Mouse (Mus musculus) adrenal gland, adult 18-20 months (tissue): ENCODE measurements at regions not wholly inside any gene's neighbourhood (a gene's known extent, or its start where the extent isn't known, plus 50 kb on each side); places are given as distances from the start of the nearest gene placed in this dataset.

Source experiments
- DNase-seq, 2 experiments: peaks; one replicate each; pipeline ENCODE4 v3.0.0; 2021 to 2022; ENCODE audit warnings: low spot score in 2 of 2

GRCm38 (mm10) chr5:111891261-111891693 lies 157.6 kb downstream of the Gm26897 start:
- no peak for DNase-seq

DNA sequence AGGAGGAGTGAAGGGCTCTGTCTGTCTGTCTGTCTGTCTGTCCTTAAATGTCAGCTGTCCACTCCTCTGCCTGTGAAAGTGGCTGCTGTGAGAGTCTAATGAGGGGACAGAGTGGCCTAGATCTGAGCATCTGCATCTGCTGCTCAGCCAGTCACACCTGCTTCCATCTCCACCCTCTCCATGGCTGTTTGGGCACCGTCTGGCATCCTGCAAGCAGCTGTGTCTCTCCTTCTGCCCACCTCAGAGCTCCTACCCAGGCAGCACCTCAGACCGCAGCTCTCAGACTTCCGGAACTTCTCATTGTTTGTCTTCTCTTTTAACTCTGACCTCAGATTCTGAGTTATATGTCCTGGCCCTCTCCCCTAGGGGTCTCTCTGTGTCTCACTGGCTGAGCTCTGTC lies 159.2 kb downstream of the Gm26897 start:
- DNase-seq, result no peak

- peak in 1 of 2 experiments; percentile 25 for DNase-seq
Observed at GRCm38 (mm10) chr5:111893905-111894311, 160.2 kb downstream of the Gm26897 start.

GRCm38 (mm10) chr5:111897568-111897967 lies 163.8 kb downstream of the Gm26897 start:
- DNase-seq, result no peak

DNA sequence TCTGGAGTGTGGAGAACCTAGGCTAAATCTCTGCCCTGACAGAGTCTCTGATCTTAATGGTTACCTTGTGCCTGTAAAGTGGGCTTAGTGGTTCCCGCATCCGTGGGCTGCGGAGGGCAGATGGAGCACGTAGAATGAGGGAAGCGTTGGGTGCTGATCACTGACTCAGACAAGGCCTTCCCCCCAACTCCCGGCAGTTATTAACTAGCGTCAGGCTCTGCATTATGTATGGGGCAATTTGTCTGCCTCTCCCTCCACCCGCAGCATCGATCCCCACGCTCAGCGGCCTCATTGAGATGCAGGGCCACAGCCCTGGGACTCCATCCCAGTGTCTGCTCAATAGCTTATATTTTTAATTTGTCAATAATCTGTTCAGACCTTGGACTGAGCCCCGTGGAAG lies 164.8 kb downstream of the Gm26897 start:
- no peak for DNase-seq

- no peak for DNase-seq
Observed at GRCm38 (mm10) chr5:111901197-111901596, 167.5 kb downstream of the Gm26897 start.

DNA sequence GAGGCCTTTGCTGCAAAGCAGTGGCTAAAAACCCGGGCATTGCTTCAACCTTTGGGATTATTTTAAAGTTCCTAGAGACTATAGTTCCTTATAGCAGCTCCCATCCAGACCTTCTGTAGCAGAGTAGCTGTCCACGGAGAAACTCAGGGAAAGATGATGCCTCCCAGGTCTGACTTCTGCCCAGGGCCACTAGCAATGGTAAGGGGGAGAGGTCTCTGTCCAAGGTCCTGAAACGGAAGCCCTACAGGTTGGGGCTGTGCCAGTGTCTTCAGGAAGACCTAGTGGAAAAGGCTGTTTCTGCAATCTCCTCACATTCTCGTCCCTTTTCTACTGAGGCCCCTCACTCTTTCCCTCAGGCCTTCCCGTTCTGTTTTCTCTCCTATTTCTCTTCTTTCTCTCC lies 168.0 kb downstream of the Gm26897 start:
- peak in 1 of 2 experiments; percentile 2 for DNase-seq

- no peak for DNase-seq
Observed at GRCm38 (mm10) chr5:111908085-111908484, 174.4 kb downstream of the Gm26897 start.

DNA sequence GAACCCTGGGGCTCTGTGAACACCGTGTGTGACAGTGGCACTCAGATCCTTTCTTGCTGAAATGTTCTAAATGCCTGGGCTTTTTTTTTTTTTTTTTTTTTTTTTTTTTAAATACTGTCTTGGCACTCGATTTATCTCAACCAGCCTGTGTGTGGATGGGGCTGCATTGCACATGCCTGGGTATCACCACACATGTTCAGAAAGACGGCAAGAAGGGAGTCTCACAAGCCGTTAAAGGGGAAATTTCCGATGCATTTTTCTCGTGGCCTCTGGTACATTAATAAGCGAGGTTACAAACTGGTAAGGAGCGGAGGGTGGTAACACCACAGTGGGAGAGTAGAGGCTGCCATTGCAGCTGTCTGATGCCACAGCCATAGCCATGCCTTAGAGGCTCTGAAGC lies 176.8 kb downstream of the Gm26897 start:
- DNase-seq, result no peak

DNA sequence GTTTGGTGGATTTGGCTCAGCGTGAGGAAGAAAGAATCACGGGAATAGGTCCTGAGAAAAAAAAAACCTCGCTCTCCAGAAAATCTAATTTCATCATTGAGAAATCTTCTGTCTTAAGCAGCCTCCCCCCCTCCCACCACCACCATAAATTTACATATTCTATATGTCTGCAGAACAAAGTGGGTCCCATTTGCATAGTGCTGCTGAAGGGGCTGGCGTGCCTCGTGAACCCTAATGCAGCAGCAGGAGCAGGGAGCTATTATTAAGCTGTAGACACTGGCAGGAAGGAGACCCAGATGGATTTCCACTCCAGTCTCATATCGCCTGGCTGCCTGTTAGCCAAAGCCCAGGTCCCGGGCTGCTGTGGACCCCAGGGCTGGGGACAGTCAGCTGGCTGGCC lies 179.6 kb downstream of the Gm26897 start:
- no peak for DNase-seq

DNA sequence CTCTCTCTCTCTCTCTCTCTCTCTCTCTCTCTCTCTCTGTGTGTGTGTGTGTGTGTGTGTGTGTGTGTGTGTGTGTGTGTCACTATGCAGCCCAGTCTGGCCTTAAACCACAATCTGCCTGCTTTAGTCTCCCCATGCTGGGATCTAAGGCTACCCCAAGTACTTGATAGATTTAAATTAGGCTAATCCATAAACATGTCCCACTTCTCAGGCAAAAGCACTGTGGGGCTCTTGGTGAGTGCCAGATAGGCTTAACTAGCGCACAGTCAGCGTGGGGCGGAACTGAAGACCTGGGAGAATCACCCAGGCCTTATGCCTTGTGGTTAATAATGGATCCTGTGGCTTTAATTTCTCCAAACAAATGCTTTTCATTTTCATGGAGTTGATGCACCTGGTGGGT lies 180.6 kb downstream of the Gm26897 start:
- DNase-seq, result no peak

DNA sequence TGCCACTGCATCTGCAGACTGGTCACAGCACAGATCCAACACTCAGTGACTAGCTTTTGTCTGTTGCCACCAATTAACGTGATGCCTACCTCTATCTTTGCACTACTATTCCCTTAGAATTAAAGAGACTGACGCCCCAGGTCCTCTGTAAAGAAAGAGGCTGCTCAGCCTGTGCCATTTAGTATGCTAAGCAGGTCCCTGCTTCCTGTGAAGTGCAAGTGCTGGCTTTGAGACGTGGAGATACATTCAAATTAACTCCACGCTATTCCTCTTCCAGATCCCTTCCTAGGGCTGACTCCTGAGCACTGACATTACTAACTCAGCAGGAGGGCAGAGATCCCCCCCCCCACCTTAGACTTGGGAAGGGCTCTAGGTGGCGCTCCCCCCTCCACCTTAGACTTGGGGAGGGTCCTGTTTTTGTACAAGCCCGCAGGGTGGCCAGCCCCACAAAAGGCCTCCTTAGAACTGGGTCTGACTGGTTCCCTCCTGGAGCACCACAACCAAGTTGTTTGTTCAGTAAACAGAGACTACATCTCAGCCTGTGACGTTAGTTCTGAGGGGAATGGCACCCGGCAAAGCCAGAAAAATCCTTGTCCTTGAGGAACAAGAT lies 184.0 kb downstream of the Gm26897 start:
- no peak for DNase-seq

GRCm38 (mm10) chr5:111918888-111919287 lies 185.2 kb downstream of the Gm26897 start:
- DNase-seq, result no peak

DNA sequence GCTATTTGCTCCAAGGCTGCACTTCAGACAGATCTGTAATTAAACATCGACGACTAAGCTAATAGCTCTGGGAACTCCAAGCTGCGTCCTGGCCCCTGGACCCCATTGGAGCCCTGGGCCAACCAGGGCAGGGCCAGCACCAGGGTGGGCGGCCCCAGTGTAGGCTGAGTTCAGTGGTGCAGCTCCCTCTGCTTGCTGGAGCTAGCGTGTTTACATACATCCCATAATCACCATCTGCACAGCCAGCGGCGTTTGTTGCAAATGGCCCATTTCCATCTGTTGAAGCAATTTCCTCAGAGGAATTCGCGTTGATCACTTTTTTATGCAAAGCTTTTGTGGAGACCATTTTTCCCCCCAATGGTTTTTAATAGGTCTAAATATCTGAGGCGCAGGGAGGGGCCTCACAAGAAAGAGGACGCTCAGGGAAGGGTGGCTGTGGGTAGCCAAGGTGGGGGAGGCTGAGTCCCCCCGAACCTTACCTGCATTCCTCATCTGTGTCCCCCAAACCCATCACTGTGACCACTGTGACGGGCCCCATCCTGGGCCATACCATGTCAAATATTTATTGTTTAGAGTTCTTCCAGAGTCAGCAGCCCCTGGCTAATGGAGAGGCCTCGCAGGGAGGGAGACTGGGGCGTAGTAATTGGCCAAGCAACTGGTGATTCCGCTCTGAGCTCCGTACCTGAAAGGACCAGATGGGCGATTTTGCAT lies 189.4 kb downstream of the Gm26897 start:
- DNase-seq, result no peak

DNA sequence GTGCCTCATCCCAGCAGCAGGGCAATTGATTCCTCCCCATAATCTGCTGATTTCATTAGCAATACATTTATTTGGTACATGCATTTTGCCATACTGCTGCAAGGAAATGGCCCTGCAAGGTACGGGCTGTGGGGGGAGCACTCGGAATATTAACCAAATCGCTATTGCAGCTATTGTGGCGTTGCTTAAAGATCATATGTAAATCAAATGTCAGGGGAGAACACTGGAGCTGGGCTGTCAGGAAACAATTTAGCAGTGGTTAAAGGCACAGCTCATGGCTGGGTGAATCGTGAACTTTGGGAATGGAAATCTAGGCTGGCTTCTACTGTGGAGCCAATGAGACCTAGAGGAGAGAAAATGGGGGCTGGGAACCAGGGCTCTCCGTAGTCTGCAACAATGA lies 192.0 kb downstream of the Gm26897 start:
- no peak for DNase-seq

GRCm38 (mm10) chr5:111929180-111929990 lies 195.7 kb downstream of the Gm26897 start:
- no peak for DNase-seq

- DNase-seq, result no peak
Observed at GRCm38 (mm10) chr5:111929991-111930339, 196.2 kb downstream of the Gm26897 start.

GRCm38 (mm10) chr5:111931733-111932132 lies 198.0 kb downstream of the Gm26897 start:
- no peak for DNase-seq

- DNase-seq, result no peak
Observed at GRCm38 (mm10) chr5:111935381-111936134, 201.8 kb downstream of the Gm26897 start.

DNA sequence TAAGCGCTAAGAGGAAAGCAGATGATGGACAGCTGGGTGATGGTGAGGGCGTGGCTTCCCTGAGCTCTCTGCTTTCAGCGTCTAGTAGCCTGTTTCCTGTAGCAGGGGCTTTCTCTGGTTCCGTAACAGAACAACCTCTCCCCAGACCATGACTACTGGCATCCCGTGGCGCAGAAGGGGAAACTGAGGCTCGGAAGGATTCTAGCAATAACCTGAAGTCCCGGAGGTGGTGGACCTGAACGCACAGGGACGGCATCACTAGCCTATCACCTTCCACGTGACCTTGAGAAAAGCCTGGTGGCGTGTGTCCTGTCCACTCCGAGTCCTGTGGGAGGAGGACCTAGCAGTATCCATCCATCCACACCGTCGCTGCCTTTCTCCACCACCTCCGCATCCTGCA lies 208.1 kb downstream of the Gm26897 start:
- no peak for DNase-seq

DNA sequence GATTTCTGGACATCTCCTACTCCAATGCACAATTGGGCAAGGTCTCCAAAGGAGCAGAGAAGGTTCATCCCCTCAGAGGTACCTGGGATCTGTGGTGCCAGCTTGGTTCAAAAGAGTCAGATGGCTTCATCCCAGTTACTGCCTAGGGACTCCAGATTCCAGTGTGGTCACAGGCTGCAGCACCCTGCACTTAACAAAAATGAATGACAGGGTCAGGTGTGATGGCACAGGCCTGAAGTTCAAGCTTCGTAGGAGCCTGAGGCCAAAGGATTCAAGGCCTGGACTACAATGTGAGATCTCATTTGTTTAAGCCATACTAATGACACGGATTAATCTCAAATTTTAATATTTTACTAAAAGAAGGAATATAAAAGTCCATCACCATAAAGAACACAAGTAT lies 209.1 kb downstream of the Gm26897 start:
- DNase-seq, result no peak
